Mouse (Mus musculus): ENCODE data around the gene Asic1.

Asic1 gene

GRCm38 (mm10) chr15:99670154-99670821 lies at the start of gene Asic1:
Gene Asic1 (plus strand): TSS chr15:99670368.
- peak; percentile 75 to 82 for DNase-seq

- no peak for DNase-seq
Measured at GRCm38 (mm10) chr15:99622063-99622462, 48.1 kb upstream of the Asic1 start.

- no peak for DNase-seq
Measured at GRCm38 (mm10) chr15:99631618-99632017, 38.5 kb upstream of the Asic1 start.

- DNase-seq: no peak
Measured at GRCm38 (mm10) chr15:99634702-99635101, 35.5 kb upstream of the Asic1 start.

- no peak for DNase-seq
Measured at GRCm38 (mm10) chr15:99637405-99638123, 32.6 kb upstream of the Asic1 start.

GRCm38 (mm10) chr15:99638124-99638485 lies 32.1 kb upstream of the Asic1 start:
- no peak for DNase-seq

GRCm38 (mm10) chr15:99642622-99643021 lies 27.5 kb upstream of the Asic1 start:
- DNase-seq: no peak

- no peak for DNase-seq
Measured at GRCm38 (mm10) chr15:99643832-99644231, 26.3 kb upstream of the Asic1 start.

- peak in 1 of 2 experiments; percentile 33 for DNase-seq
Measured at GRCm38 (mm10) chr15:99644776-99645175, 25.4 kb upstream of the Asic1 start.

- DNase-seq: no peak
Measured at GRCm38 (mm10) chr15:99648326-99648725, 21.8 kb upstream of the Asic1 start.

GRCm38 (mm10) chr15:99649067-99649761 lies 21.0 kb upstream of the Asic1 start:
- DNase-seq: no peak

GRCm38 (mm10) chr15:99650304-99650703 lies 19.9 kb upstream of the Asic1 start:
- DNase-seq: no peak

- peak; percentile 98 for DNase-seq
Measured at GRCm38 (mm10) chr15:99651163-99651872, 18.9 kb upstream of the Asic1 start, which contains the start of gene Racgap1. Gene Racgap1 (minus strand): TSS chr15:99651656.

GRCm38 (mm10) chr15:99651984-99652872 lies 17.9 kb upstream of the Asic1 start:
- DNase-seq: no peak

- peak in 1 of 2 experiments; percentile 51 for DNase-seq
Measured at GRCm38 (mm10) chr15:99653291-99653690, 16.9 kb upstream of the Asic1 start.

GRCm38 (mm10) chr15:99653876-99654275 lies 16.3 kb upstream of the Asic1 start:
- DNase-seq: no peak

GRCm38 (mm10) chr15:99655956-99656355 lies 14.2 kb upstream of the Asic1 start:
- DNase-seq: no peak

- DNase-seq: no peak
Measured at GRCm38 (mm10) chr15:99658437-99658836, 11.7 kb upstream of the Asic1 start.

- DNase-seq: no peak
Measured at GRCm38 (mm10) chr15:99661121-99661830, 8.9 kb upstream of the Asic1 start.

GRCm38 (mm10) chr15:99662371-99662770 lies 7.8 kb upstream of the Asic1 start:
- no peak for DNase-seq

GRCm38 (mm10) chr15:99663964-99664599 lies 6.1 kb upstream of the Asic1 start:
- no peak for DNase-seq

Measured in kidney, postnatal 4 days (tissue).